Mouse (Mus musculus) testis, adult 2 months (tissue): Measurements from ENCODE around the gene Thap11.

ENCODE experiments used
- CTCF ChIP-seq: fragments of 200-500 bp; IDR thresholded peaks from 2 replicates; pipeline ENCODE4 v1.5.1; 2012; ENCODE audit warnings: low read depth, mild to moderate bottlenecking, inconsistent platforms, low read length, moderate library complexity; ENCODE audit not compliant: control insufficient read depth, insufficient read depth, insufficient replicate concordance
- POLR2A ChIP-seq: fragments of 200-500 bp; IDR thresholded peaks from 2 replicates; pipeline ENCODE4 v1.6.1; 2012; ENCODE audit warnings: low read depth, mild to moderate bottlenecking, inconsistent platforms, low read length, moderate library complexity; ENCODE audit not compliant: control insufficient read depth

DNA sequence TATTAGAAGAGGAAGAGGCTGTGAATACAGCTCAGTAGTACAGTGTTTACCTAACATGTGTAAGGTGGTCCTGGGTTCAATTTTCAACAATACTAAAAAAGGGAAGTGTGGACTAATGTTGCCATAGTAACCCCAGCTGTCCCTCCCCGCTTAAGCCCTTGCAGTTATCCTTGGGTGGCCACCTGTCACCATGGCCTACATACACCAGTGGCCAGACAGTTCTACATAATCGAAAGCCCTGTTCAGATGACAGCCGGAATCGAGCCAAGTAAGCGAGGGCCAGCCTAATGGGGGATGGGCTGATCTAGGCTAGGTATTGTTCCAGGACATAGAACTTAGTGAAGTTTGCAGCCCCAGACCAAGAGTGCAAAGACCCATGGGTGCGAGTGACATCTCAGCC lies 17.9 kb upstream of the Thap11 start:
- TF ChIP-seq CTCF (no peak), POLR2A (no peak)
